Mouse (Mus musculus): ENCODE data around the gene Cyba.

The Cyba gene

DNA sequence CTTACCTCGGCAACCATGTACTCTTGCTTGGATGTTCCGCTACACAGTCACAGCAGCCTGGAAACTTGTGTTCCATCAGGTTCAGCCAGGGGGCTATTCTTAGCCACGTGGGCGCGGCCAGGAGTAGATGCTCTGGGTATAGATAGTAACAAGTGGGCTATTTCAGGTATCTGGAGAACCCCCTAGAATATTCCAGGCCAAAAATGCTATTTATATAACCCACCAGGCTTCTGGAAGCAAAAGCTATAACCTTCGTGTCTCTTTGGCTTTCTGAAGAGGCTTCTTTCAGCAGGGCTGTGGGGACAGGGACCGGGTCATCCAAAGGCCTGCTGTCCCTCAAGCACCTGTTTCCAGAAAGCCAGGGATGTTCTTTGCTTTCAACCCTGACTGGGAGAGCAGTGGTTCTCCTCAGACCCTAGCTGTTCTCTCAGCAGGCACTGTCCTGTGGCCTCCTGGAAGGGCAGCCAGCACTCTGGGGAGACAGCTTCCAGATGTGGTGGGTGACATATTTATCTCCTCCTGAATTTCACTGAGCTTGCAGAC lies 18.5 kb upstream of the Cyba start:
- DNase-seq (ENCODE audit: low spot score) = no peak

- DNase-seq (ENCODE audit: low spot score) = no peak
These were observed 12.5 kb upstream of the Cyba start for GRCm38 (mm10) chr8:122445203-122445602.

GRCm38 (mm10) chr8:122444058-122444748 lies 11.5 kb upstream of the Cyba start:
- peak; percentile 60 for DNase-seq (ENCODE audit: low spot score)

- DNase-seq (ENCODE audit: low spot score) = peak; percentile 99
These were observed 10.7 kb upstream of the Cyba start, which contains the start of gene Mvd for GRCm38 (mm10) chr8:122443262-122444006. Gene Mvd, minus strand, starts transcription at chr8:122443422.

GRCm38 (mm10) chr8:122442781-122443180 lies 10.1 kb upstream of the Cyba start:
- no peak for DNase-seq (ENCODE audit: low spot score)

GRCm38 (mm10) chr8:122442356-122442755 lies 9.6 kb upstream of the Cyba start:
- no peak for DNase-seq (ENCODE audit: low spot score)

DNA sequence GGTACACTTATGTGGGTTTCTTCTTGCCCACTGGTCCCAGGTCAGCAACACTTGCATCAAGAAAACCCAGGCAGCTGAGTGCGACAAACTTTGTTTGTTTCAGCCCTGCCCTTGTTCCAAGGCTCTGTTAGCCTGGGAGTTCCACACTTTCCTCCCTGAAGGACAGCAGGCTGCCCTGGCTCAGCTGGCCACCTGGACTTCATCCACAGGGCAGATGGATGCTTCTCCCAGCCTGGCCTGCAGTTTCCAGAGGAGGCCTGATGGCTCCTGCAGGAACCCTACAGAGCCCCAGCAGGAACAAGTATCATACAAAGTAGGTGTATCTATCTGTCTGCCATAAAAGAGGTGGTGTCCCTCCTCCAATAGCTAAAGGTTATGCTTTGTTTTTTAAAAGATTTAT lies 8.6 kb upstream of the Cyba start:
- DNase-seq (ENCODE audit: low spot score) = no peak

GRCm38 (mm10) chr8:122439336-122439735 lies 6.6 kb upstream of the Cyba start:
- no peak for DNase-seq (ENCODE audit: low spot score)

- peak; percentile 28 for DNase-seq (ENCODE audit: low spot score)
These were observed 5.1 kb upstream of the Cyba start for GRCm38 (mm10) chr8:122437708-122438331.

DNA sequence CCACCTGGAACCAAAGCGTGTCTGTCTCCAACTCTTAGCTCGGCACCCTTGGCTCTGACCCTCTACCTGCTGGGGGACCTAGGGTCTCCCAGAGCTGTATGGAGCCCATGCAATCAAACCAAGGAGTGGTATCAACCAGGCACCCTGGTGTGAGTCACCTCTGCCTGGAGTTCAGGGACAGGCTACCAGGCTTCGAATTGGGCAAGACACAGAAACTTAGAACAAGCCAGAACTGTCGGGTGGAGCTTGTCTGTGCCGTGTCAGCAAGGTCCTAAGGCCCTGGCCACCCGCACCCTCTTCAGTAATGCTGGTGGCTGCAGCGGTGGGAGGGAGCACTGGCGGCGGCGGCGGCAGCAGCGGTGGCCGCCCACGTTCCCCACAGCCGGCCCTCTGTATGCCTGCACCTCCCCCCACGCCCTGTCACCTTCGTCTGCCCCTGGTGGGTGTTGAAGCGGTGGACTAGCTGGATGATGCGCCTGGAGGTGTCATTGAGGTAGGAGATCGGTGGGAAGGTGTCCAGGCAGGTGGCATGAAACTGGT lies 3.9 kb upstream of the Cyba start:
- DNase-seq (ENCODE audit: low spot score) = no peak

DNA sequence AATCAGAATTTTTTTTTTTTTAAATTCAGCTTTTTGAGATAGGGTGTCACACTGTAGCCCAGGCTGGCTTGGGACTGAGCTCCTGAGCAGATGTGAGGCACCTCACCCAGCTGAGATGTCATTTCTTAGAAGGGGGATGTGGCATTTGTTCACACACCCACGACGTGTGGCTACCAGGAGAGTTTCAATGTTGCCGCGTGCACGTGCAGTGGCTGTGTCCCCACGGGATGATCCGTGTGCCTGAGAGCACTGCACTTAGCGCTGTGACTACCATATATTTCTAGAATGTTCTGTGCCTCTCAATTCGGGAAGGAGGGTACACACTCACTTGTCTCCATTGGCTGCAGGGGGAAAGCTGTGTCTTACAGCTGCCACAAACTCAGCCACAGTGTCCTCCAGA lies 3.4 kb upstream of the Cyba start:
- no peak for DNase-seq (ENCODE audit: low spot score)

DNA sequence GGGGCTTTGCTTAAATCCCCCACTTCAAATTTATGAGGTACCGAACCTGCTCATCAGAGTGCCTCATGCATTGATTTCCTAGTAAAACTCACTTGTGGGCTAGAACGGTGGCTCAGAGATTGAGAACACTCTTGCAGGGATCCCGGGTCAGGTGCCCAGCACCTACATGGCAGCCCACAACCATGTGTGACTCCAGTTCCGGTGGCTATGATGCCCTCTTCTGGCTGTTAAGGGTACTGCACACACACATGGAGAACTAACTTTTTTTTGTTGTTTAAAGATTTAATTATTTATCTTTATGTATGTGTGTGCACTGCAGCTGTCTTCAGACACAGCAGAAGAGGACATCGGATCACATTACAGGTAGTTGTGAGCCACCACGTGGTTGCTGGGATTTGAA lies 2.6 kb upstream of the Cyba start:
- DNase-seq (ENCODE audit: low spot score) = peak; percentile 31

- no peak for DNase-seq (ENCODE audit: low spot score)
These were observed 657 bp upstream of the Cyba start for GRCm38 (mm10) chr8:122433269-122433905.

GRCm38 (mm10) chr8:122431694-122432442 lies 862 bp downstream of the Cyba start:
- DNase-seq (ENCODE audit: low spot score) = peak; percentile 14

GRCm38 (mm10) chr8:122430646-122431045 lies 2.1 kb downstream of the Cyba start:
- DNase-seq (ENCODE audit: low spot score) = no peak

- DNase-seq (ENCODE audit: low spot score) = peak; percentile 27
These were observed 2.6 kb downstream of the Cyba start for GRCm38 (mm10) chr8:122430058-122430636.

DNA sequence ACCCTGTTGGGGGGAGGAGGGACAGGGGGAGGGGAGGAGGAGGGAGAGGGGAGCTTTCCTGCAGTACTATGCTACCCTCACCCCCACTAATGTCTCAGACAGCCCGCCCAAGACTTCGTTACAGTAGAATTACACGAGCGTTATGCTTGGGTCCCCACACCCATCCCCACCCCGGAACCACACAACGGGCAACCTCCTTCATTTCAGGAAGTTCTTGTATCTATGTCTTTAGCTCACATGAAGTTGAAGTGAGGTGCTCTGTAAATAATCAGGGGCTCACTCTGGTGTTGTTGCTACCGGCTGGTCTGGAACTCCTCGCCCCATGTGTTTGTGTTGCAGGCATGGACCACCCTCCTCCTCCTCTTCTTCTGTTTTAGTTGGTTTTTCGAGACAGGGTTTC lies 4.6 kb downstream of the Cyba start:
- no peak for DNase-seq (ENCODE audit: low spot score)

DNA sequence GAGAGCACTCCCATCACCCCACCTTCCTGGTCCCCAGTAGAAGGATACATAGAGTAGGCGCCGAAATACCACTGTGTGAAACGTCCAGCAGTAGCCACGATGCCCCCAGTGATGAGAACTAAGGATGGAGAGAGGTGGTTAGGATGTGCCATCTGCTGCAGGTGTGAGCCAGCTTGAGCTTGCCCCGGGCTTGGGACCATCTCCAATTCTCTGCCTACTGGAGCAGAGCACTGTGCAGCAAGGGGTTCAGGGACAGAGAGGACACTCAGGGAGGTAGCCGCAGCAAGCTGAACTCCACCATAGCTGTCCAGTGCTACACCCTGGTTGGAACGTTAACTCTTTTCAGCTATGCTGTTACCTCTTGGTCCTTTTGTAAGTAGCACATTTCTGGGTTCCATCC lies 5.1 kb downstream of the Cyba start:
- no peak for DNase-seq (ENCODE audit: low spot score)

DNA sequence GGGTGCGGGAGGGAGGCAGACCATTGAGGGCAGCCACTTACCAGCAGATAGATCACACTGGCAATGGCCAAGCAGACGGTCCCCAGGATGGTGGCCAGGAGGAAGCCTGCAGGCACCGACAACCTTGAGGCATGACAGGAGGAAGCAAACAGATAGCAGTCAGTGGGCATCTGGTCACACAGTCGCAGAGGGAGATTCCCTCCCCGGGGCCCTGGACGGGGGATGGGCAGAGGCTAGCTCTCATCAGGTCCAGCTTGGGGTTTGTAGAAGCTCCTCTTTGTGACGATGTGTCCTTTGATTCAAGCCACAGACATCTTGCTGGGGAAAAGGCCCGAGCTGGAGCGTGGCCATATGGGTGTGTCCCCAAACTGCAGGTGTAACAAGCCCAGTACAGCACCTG lies 6.6 kb downstream of the Cyba start:
- DNase-seq (ENCODE audit: low spot score) = no peak

- DNase-seq (ENCODE audit: low spot score) = no peak
These were observed 9.1 kb downstream of the Cyba start for GRCm38 (mm10) chr8:122423659-122424058.

DNA sequence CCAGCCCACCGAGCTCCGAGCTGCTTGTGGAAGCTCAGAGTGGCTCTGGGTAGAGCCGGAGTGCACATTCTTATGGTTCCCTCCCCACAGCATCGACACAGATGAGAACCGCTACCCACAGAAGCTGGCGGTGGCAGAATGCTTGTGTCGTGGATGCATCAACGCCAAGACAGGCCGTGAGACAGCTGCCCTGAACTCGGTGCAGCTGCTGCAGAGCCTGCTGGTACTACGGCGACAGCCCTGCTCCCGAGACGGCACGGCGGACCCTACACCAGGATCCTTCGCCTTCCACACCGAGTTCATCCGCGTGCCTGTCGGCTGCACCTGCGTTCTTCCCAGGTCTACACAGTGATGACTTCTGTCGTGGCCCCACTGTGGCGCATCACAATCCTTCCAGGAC lies 9.5 kb downstream of the Cyba start:
- DNase-seq (ENCODE audit: low spot score) = no peak
